Mouse (Mus musculus) kidney, adult 2 months (tissue): ENCODE measurements around the gene Odr4. TPM values are rescaled to one million over a fixed set of nuclear protein-coding genes. Genes with fewer than 3 reads are reported as not detected.
A peak's percentile ranks its signal among the peaks of the same experiment; 100 is the strongest.

Source experiments
- DNase-seq: peaks from one replicate; pipeline ENCODE4 v3.0.0; 2021
- H3K27ac ChIP-seq: fragments of 200-500 bp; 2 replicates; pipeline ENCODE4 v1.5.1; 2012; ENCODE audit warnings: low read depth, low read length, control low read depth, inconsistent platforms; ENCODE audit not compliant: insufficient read depth
- H3K27me3 ChIP-seq: fragments of 200-500 bp; replicated peaks from 2 replicates; pipeline ENCODE4 v1.6.1; 2012; ENCODE audit warnings: mild to moderate bottlenecking, moderate library complexity, low read length, inconsistent platforms; ENCODE audit not compliant: control insufficient read depth, insufficient read depth
- H3K36me3 ChIP-seq: fragments of 200-500 bp; 2 replicates; pipeline ENCODE4 v1.6.1; 2012; ENCODE audit warnings: mild to moderate bottlenecking, moderate library complexity, low read length, inconsistent platforms; ENCODE audit not compliant: control insufficient read depth, insufficient read depth
- H3K4me1 ChIP-seq: fragments of 200-500 bp; 2 replicates; pipeline ENCODE4 v1.6.1; 2011; ENCODE audit warnings: low read length; ENCODE audit not compliant: control insufficient read depth, insufficient read depth
- H3K4me3 ChIP-seq: fragments of 200-500 bp; 2 replicates; pipeline ENCODE4 v1.5.1; 2011; ENCODE audit warnings: mild to moderate bottlenecking, low read depth, low read length, control low read depth; ENCODE audit not compliant: insufficient read depth
- CTCF ChIP-seq: fragments of 200-500 bp; conservative IDR thresholded peaks from 2 replicates; pipeline ENCODE4 v1.5.1; 2011; ENCODE audit warnings: low read depth, mild to moderate bottlenecking, control low read depth, low read length, moderate library complexity, mixed read lengths; ENCODE audit not compliant: insufficient read depth, insufficient read length
- POLR2A ChIP-seq: fragments of 200-500 bp; IDR thresholded peaks from one replicate; pipeline ENCODE4 v1.6.1; 2011; ENCODE audit warnings: low read depth, low read length, control low read depth
- WGBS: fragments of 180-500 bp; shearing (Covaris S2); methylation state at CpG from one replicate; pipeline ENCODE4 v1.1.7; 2018; 5-methylcytosine and 5-hydroxymethylcytosine counted together
- polyA plus RNA-seq: library from polyadenylated mRNA; depleted of rRNA; stranded (reverse); fragments of >200 nt; gene quantifications from 2 replicates; pipeline ENCODE4 v1.2.3, GENCODE M21; 2012

Gene Odr4
- polyA plus RNA-seq, 1 experiment, result 11.2 TPM

DNA sequence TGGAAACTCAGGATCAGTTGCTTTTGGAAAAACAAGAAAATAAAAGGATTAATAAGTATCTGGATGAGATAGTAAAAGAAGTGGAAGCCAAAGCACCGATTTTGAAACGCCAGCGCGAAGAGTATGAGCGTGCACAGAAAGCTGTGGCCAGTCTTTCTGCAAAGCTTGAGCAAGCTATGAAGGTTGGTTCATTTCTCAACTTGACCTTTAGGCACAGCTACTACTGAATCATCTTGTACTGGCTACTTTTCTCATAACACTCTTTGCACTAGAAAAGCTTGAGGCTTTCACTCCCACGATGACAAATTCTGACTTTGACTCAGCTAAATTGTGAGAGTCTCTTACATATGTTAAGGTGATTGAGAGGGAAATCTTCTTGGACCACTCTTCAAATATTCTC is 17.1 kb upstream of the Odr4 start:
- Histone ChIP-seq H3K27me3 (no peaks in the 10 kb centered on the region), H3K27ac (no peak overlapping the region), H3K4me1 (no peaks in the 10 kb centered on the region), H3K36me3 (peaks cover 19% of the 10 kb centered on the region), H3K4me3 (no peak overlapping the region)
- 95% methylated on average over 6 of the region's 6 CpGs for WGBS
- no peak for DNase-seq
- TF ChIP-seq POLR2A (no peak), CTCF (no peak)

DNA sequence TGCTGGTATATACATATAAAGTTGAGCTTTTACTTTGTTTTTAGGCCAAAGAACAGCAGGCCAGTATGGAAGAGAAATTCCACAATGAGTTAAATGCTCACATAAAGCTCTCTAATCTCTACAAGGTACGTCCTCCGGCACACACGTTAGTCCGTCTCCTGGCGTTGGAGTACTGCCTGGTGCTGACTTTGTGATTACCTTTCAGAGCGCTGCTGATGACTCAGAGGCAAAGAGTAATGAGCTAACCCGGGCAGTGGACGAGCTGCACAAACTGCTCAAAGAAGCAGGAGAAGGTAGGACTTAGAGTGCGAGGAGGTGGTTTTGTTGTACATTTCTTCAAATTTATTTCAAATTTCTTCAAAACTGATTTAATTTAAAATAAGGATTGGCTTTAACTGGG is 14.4 kb upstream of the Odr4 start:
- H3K27ac ChIP-seq, result no peak overlapping the region
- peaks cover 12% of the 10 kb centered on the region for H3K36me3 ChIP-seq
- WGBS, result 90% methylated on average over 9 of the region's 9 CpGs
- no peak for TF ChIP-seq POLR2A
- no peak for TF ChIP-seq CTCF
- no peaks in the 10 kb centered on the region for H3K4me1 ChIP-seq
- no peaks in the 10 kb centered on the region for H3K27me3 ChIP-seq
- no peak overlapping the region for H3K4me3 ChIP-seq
- no peak for DNase-seq

DNA sequence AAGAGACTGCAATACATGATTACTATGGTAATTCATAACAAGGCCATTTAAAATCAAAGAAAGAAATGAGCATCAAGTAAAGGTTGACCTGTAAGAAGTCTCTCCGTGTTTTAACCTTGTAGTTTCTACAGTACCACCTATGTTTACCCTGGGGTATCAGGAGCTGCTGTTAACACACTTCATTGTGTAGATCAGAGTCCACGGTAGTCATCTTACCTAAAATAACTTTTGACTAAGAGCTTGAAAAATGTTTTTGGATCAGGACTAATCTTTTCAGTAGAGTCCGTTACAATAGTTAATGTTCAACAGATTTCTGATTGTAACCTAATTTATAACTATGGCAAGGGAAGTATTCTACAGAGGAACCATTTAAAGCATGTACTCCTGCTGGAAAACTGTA is 11.7 kb upstream of the Odr4 start:
- Histone ChIP-seq H3K27me3 (no peaks in the 10 kb centered on the region), H3K36me3 (peaks cover 10% of the 10 kb centered on the region), H3K4me3 (no peak overlapping the region), H3K4me1 (no peaks in the 10 kb centered on the region), H3K27ac (no peak overlapping the region)
- no peak for DNase-seq
- TF ChIP-seq POLR2A (no peak), CTCF (no peak)
- 49% methylated on average over 3 of the region's 3 CpGs for WGBS

DNA sequence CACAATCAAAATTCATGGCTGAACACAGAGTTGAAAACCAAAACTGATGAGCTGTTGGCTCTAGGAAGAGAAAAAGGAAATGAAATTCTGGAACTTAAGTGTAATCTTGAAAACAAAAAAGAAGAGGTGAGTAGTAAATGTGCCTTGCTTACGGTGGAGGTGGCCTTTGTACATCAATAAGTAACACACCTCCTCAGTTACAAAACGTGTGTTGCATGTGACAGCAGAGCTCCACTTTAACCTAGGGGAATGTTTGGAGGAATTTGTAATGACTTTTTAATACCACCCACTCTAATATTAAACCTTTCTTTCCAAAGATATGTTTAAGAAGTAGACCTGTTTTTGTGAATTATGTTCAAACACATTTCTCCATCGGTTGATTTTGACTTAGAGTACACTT is 11.0 kb upstream of the Odr4 start:
- H3K4me1 ChIP-seq, result no peaks in the 10 kb centered on the region
- TF ChIP-seq CTCF (no peak), POLR2A (no peak)
- H3K4me3 ChIP-seq, result no peak overlapping the region
- H3K36me3 ChIP-seq, result peaks cover 7% of the 10 kb centered on the region
- 69% methylated on average over 3 of the region's 3 CpGs for WGBS
- H3K27ac ChIP-seq, result no peak overlapping the region
- no peak for DNase-seq
- no peaks in the 10 kb centered on the region for H3K27me3 ChIP-seq

DNA sequence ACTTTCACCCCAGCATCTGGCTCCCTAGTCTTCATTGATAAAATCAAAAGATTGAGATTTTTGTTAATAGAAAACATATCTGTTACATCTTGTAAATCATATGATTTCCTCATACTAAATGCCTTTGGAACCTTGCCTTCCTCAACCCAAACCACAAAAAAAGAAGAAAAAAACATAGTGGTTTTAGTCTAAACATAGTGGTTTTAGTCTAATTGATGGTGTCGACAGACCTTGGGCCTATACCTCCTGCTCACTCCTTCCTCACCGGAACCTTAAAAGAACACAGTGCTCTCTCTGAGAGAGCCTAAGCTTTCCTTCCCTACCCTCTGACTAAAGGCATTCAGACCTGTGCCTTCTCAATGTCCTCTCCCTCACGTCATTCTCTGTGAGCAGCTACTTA is 3.1 kb upstream of the Odr4 start:
- 88% methylated on average over 3 of the region's 3 CpGs for WGBS
- DNase-seq, result no peak
- no peak overlapping the region for H3K4me3 ChIP-seq
- no peaks in the 10 kb centered on the region; the same call in 1 of the 2 replicates for H3K4me1 ChIP-seq
- H3K27me3 ChIP-seq, result no peaks in the 10 kb centered on the region
- H3K27ac ChIP-seq, result no peak overlapping the region
- TF ChIP-seq POLR2A, result no peak
- TF ChIP-seq CTCF, result no peak
- H3K36me3 ChIP-seq, result no peaks in the 10 kb centered on the region; the same call in 1 of the 2 replicates

DNA sequence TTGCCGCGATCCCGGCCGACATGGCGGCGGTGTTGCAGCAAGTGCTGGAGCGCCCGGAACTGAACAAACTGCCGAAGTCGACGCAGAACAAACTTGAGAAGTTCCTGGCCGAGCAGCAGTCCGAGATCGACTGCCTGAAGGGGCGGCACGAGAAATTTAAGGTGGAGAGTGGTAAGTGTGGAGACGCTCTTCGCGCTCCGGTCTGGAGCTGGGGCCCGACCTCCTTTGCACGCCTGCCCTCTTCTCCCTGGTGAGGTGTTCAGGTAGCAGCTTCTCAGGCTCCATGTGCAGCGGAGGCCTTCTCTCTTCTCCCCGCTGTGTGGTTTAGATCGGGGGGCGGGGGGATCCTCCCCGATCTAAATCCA is 590 bp upstream of the Odr4 start:
- Histone ChIP-seq H3K4me3 (peak overlapping the region; percentile 88), H3K27me3 (no peaks in the 10 kb centered on the region), H3K27ac (peak overlapping the region; percentile 79), H3K36me3 (no peaks in the 10 kb centered on the region; the same call in 1 of the 2 replicates), H3K4me1 (no peaks in the 10 kb centered on the region; the same call in 1 of the 2 replicates)
- no peak for DNase-seq
- WGBS, result under 1% methylated on average over 27 of the region's 27 CpGs
- no peak for TF ChIP-seq POLR2A
- TF ChIP-seq CTCF, result no peak

DNA sequence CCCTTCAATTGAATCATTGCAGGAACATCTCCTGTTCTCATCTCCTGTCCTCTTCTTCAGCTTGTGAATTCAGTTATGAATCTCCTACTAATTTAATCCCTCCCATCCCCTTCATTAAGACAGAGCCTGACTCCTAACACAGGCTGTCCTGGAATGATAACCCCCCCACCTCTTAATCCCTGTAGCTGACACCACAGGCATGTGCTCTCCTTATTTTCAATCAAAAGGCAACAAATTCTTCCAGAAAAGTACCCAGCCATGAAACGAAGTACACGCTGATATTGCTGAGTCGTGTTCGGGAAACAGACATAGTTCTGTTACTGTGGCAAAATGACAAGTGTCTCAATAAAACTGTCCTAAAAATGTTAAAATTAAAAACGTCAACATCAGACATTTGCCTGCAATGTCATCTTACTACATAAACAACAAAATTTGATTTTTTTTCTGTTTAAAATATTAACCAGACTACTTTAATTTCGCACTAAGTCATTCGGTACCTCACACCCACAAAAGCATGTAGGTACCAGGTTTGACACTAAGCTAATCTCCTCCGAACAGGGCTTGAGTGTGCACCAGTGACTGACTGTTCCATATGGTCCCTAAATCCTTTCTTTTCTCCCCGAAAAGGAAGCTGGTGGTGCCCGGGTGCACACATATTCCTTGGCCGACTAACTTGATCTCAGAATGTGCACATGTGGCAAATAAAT is 796 bp downstream of the Odr4 start:
- Histone ChIP-seq H3K4me3 (peak overlapping the region; percentile 85), H3K27me3 (no peaks in the 10 kb centered on the region), H3K27ac (peak overlapping the region; percentile 54), H3K4me1 (no peaks in the 10 kb centered on the region; the same call in 1 of the 2 replicates), H3K36me3 (peaks cover 1% of the 10 kb centered on the region; the same call in 1 of the 2 replicates)
- TF ChIP-seq POLR2A (no peak), CTCF (no peak)
- 8% methylated on average over 11 of the region's 11 CpGs for WGBS
- no peak for DNase-seq
